Mouse (Mus musculus) c-Kit-positive CD71-positive TER-119-positive erythroid progenitor cells, embryonic 14.5 days (primary cell): ENCODE results near the gene Btbd35f26.
"Not testable (repeated sequence)": the region's sequence is repeated elsewhere in the genome, so short reads cannot be mapped to it uniquely, and the experiment has no call there.

Source experiments
- DNase-seq: peaks from one replicate; pipeline ENCODE4 v3.0.0-alpha.2; 2013; ENCODE audit warnings: low spot score

The Btbd35f26 gene

DNA sequence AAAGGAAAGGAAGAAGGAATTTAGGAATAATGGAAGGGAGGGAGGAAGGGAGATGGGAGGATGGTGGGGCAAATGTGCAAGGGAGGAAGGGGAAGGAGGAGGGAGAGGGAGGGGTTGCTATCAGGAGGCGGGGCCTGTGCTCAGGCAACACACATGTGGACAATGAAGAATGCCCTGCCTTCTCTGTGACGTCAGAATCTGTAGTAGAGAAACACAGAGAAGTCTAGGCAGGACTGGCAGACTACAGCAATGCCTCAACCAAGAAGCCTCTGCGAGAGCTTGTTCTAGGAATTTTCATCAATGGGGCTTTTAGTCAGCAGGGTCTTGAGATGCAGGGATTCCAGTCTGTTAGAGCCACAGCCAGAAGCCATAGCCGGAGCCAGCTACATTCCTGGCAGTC lies at the start of gene Btbd35f26:
Btbd35f26 (plus strand) TSS at position 301 of the 400 bp plus-strand sequence.
- DNase-seq = not testable (repeated sequence)

DNA sequence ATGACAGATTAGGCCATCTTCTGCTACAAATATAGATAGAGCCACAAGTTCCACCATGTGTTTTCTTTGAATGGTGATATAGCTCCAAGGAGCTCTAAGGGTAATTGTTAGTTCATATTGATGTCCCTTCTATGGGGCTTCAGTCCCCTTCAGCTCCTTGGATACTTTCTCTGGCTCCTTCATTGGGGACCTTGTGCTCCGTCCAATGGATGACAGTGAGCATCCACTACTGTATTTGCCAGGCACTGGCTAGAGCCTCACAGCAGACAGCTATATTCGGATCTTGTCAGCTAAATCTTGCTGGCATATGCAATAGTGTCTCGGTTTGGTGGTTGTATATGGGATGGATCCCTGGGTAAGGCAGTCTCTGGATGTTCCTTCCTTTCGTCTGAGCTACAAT lies 5.7 kb downstream of the Btbd35f26 start:
- DNase-seq = not testable (repeated sequence)

GRCm38 (mm10) chrX:31383818-31384217 lies 47.6 kb downstream of the Btbd35f26 start, which contains the start of gene Btbd35f19:
Gene Btbd35f19 (minus strand): TSS chrX:31383918.
- not testable (repeated sequence) for DNase-seq
